Mouse (Mus musculus) myocyte (in vitro differentiated cells): ENCODE data around the gene Hist1h2ab.

Experiments
- POLR2A ChIP-seq: IDR thresholded peaks from one replicate; pipeline ENCODE4 v1.6.1; 2011; ENCODE audit warnings: low read depth, mild to moderate bottlenecking, control low read depth, moderate library complexity; ENCODE audit not compliant: insufficient read length
- USF1 ChIP-seq: IDR thresholded peaks from one replicate; pipeline ENCODE4 v1.6.1; 2011; ENCODE audit warnings: low read depth, mild to moderate bottlenecking, control low read depth, moderate library complexity

DNA sequence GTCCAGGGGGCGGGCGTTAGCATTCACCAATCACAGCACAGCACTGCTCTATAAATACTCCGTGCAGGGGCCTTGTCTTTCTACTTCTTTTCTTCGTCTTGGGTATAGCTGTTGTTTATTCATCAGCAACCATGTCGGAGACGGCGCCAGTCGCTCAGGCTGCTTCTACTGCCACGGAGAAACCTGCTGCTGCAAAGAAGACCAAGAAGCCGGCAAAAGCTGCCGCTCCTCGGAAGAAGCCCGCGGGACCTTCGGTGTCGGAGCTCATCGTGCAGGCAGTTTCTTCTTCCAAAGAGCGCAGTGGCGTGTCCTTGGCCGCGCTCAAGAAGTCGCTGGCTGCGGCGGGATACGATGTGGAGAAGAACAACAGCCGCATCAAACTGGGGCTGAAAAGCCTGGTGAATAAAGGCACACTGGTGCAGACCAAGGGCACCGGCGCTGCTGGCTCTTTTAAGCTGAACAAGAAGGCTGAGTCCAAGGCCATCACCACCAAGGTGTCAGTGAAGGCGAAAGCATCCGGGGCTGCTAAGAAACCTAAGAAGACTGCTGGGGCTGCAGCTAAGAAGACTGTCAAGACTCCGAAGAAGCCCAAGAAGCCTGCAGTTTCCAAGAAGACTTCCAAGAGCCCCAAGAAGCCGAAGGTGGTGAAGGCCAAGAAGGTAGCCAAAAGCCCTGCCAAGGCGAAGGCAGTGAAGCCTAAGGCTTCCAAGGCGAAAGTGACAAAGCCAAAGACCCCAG, 12.8 kb downstream of the Hist1h2ab start, which contains the start of gene Hist1h1a:
- TF ChIP-seq POLR2A: peak; percentile 75
- no peak for TF ChIP-seq USF1
